Mouse (Mus musculus) heart, embryonic 16.5 days (tissue): ENCODE measurements around the gene Capn10. TPM values are rescaled to one million over a fixed set of nuclear protein-coding genes. Genes with fewer than 3 reads are reported as not detected.

Experiments used
- polyA plus RNA-seq: library from polyadenylated mRNA; unstranded; fragments of >200 nt; fragmentation: Nextera tagmentation; extraction: Ambion mirVana; gene quantifications from 2 replicates; pipeline ENCODE4 v1.2.1, GENCODE M21; 2015

Capn10 gene
- polyA plus RNA-seq, 1 experiment from 2014 or later: 27.1 TPM

Other genes starting within 250 kb of the Capn10 start
- gene Gpc1, start 102.7 kb upstream of the Capn10 start, polyA plus RNA-seq: 68.0 and 70.4 TPM in 2 replicates
- 0.44 and 0.67 TPM in 2 replicates for gene Ankmy1, start 31.5 kb upstream of the Capn10 start, polyA plus RNA-seq
- gene Dusp28, start 27.4 kb upstream of the Capn10 start, polyA plus RNA-seq: 16.6 and 18.5 TPM in 2 replicates
- 29.8 and 45.6 TPM in 2 replicates for gene Rnpepl1, start 23.6 kb upstream of the Capn10 start, polyA plus RNA-seq
- 0.55 and 0.83 TPM in 2 replicates for gene Gpr35, start 16.5 kb downstream of the Capn10 start, polyA plus RNA-seq
- gene Aqp12, start 72.0 kb downstream of the Capn10 start, polyA plus RNA-seq: not detected in 2 replicates
- gene Kif1a, start 167.6 kb downstream of the Capn10 start, polyA plus RNA-seq: 8.3 and 11.3 TPM in 2 replicates
- not detected in 2 replicates for gene Agxt, start 200.9 kb downstream of the Capn10 start, polyA plus RNA-seq
- gene 2310007B03Rik, start 226.6 kb downstream of the Capn10 start, polyA plus RNA-seq: 0.75 and 2.1 TPM in 2 replicates
- 0.38 and 0.95 TPM in 2 replicates for gene Crocc2, start 234.3 kb downstream of the Capn10 start, polyA plus RNA-seq